Mouse (Mus musculus) kidney, embryonic 15.5 days (tissue): ENCODE measurements at regions not wholly inside any gene's neighbourhood (a gene's known extent, or its start where the extent isn't known, plus 50 kb on each side); places are given as distances from the start of the nearest gene placed in this dataset. TPM values are rescaled to one million over a fixed set of nuclear protein-coding genes. Genes with fewer than 3 reads are reported as not detected.

Experiments
- ATAC-seq: fragments of 200-750 bp; cut with Nextera tagmentation; replicated peaks from 2 replicates; pipeline ENCODE4 v1.8.0; 2017; ENCODE audit warnings: moderate TSS enrichment; ENCODE audit not compliant: low FRiP score
- H3K27ac ChIP-seq: fragments of 300-500 bp; sonication (generic); 2 replicates; pipeline ENCODE4 v1.5.1; 2015; ENCODE audit warnings: mild to moderate bottlenecking, inconsistent platforms
- H3K27me3 ChIP-seq: fragments of 300-500 bp; sonication (generic); 2 replicates; pipeline ENCODE4 v1.6.1; 2015; ENCODE audit warnings: inconsistent platforms
- H3K36me3 ChIP-seq: fragments of 300-500 bp; sonication (generic); 2 replicates; pipeline ENCODE4 v1.6.1; 2015; ENCODE audit warnings: inconsistent platforms
- H3K4me1 ChIP-seq: fragments of 300-500 bp; sonication (generic); 2 replicates; pipeline ENCODE4 v1.6.1; 2015; ENCODE audit warnings: inconsistent platforms
- H3K4me2 ChIP-seq: fragments of 300-500 bp; sonication (generic); 2 replicates; pipeline ENCODE4 v1.6.1; 2015; ENCODE audit warnings: moderate library complexity, mild to moderate bottlenecking, inconsistent platforms
- H3K4me3 ChIP-seq: fragments of 300-500 bp; sonication (generic); replicated peaks from 2 replicates; pipeline ENCODE4 v1.5.1; 2015; ENCODE audit warnings: mild to moderate bottlenecking, inconsistent platforms
- H3K9ac ChIP-seq: fragments of 300-500 bp; sonication (generic); 2 replicates; pipeline ENCODE4 v1.6.1; 2015; ENCODE audit warnings: mild to moderate bottlenecking, inconsistent platforms
- H3K9me3 ChIP-seq: fragments of 300-500 bp; sonication (generic); replicated peaks from 2 replicates; pipeline ENCODE4 v1.6.1; 2016; ENCODE audit warnings: inconsistent platforms
- WGBS: fragments of 180-500 bp; shearing (Covaris S2); methylation state at CpG from one replicate; pipeline ENCODE4 v1.1.7; 2015; ENCODE audit warnings: mixed read lengths; 5-methylcytosine and 5-hydroxymethylcytosine counted together
- microRNA counts: library from miRNA; unstranded; fragments of <30 nt; microRNA quantifications from one replicate; lab custom pipeline; 2016
- microRNA-seq: library from miRNA; unstranded; fragments of <30 nt; microRNA quantifications from one replicate; pipeline ENCODE4, GENCODE M21; 2016

DNA sequence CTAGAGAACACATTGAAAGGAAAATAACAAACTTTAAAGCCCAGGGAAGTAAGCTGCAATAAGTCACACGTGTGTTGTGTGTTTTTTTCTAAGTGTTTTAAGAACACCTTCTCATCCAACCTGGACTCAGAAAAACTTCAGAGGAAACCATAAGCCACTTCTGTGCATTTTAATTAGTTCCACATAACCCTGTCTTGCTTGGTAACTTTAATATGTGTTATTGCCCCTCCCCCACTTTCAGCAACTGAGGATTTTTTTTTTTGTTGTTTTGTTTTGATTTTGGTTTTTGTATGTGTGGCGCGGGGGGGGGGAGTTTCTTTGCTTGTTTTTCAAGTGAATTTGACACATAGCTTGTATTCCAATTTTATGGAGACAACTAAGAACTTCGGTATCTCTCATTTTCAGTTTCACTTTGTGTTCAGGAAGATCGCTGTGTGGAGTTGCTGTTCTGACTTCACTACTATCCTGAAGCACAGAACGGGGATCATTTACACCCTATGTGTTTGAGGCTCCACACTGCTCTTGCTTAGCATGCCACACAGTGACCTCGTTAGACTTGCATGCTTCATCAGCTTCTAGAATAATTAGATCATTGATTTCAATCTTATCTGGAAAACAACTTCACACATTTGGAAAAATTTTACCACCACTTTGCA lies 54.2 kb upstream of the Dpyd start:
- 68% methylated on average over 7 of the region's 7 CpGs for WGBS
- no peaks in the 10 kb centered on the region for H3K36me3 ChIP-seq
- no peaks in the 10 kb centered on the region for H3K27me3 ChIP-seq
- H3K4me3 ChIP-seq, result no peak overlapping the region
- ATAC-seq, result no peak
- H3K4me1 ChIP-seq, result no peaks in the 10 kb centered on the region
- no peak overlapping the region for H3K27ac ChIP-seq
- H3K9me3 ChIP-seq, result no peaks in the 10 kb centered on the region
- H3K4me2 ChIP-seq, result no peak overlapping the region
- H3K9ac ChIP-seq, result no peak overlapping the region

DNA sequence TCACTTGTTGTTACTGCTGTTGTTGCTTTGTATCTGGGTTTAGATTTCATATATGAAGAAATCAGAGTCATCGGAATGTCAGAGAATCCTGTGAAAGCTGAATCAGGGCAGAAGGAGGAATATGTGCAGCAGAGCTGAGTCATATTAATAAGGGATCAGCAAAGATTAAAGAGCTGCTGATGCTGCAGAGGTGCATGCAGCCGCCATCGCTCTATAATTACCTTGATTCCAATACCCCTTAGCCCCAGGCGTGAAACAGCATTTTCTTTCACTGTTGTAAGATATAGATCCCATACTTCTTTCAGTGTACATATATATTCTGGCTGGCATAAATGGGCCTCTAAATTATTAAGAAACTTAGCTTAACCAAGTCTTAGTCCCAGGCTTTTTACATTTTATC lies 51.1 kb upstream of the Dpyd start:
- no peak overlapping the region for H3K4me3 ChIP-seq
- no peak overlapping the region for H3K27ac ChIP-seq
- no peak overlapping the region for H3K4me2 ChIP-seq
- ATAC-seq, result no peak
- no peaks in the 10 kb centered on the region for H3K9me3 ChIP-seq
- H3K9ac ChIP-seq, result no peak overlapping the region
- no peaks in the 10 kb centered on the region for H3K36me3 ChIP-seq
- 91% methylated on average over 4 of the region's 4 CpGs for WGBS
- H3K27me3 ChIP-seq, result no peaks in the 10 kb centered on the region
- H3K4me1 ChIP-seq, result no peaks in the 10 kb centered on the region

DNA sequence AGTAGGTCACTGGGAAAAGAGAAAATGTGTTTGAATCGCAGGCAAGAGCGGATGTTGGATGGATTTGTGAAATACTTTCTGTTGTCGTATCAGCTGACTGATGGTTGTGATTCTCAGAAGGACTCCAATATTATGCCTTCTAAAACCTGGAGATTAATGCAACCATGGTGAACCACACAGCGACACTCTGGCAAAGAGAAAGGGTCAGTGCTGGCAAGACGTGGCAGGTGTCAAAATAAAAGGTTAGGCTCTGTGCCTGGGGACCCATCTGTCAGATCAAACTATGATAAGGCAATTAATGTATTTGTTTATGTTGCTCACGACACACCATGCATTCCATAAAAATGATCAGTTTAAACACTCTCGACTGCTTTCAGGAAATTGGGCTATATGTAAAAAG lies 50.0 kb upstream of the Dpyd start:
- H3K27me3 ChIP-seq, result no peaks in the 10 kb centered on the region
- ATAC-seq, result no peak
- H3K4me2 ChIP-seq, result no peak overlapping the region
- WGBS, result 55% methylated on average over 7 of the region's 7 CpGs
- no peak overlapping the region for H3K27ac ChIP-seq
- H3K9me3 ChIP-seq, result no peaks in the 10 kb centered on the region
- no peaks in the 10 kb centered on the region for H3K4me1 ChIP-seq
- H3K36me3 ChIP-seq, result no peaks in the 10 kb centered on the region
- no peak overlapping the region for H3K4me3 ChIP-seq
- no peak overlapping the region for H3K9ac ChIP-seq

MicroRNAs encoded in the stretch of these regions (microRNA counts, 519-probe panel; counts per million panel counts)
- 1,801 counts per million, percentile 11 among the panel's probes with 10 or more counts for microRNA mmu-miR-137 (lab: Ali Mortazavi, UCI)

Small RNA genes in the stretch of these regions (microRNA-seq; reads per million reads assigned to microRNA genes)
- gene Gm24155, result not detected
- gene Mir137, result 139 reads per million, percentile 61 among the genes with 10 or more reads in this experiment
